Comparison of ENCODE assay signal across 14 mouse cellular contexts in genomic region chr2:17868145-17868544, GRCm38 (mm10).
DNase-seq lines count a peak whose midpoint lies in the region; ATAC-seq lines count a peak whose summit lies in the region.
"Had no signal": no experiment of that assay in that cellular context is flagged by ENCODE, and none has a peak within 500 bp of the region (broad histone marks: within the 10 kb centered on the region; RNA-seq: fewer than 3 reads in every experiment).

No protein-coding gene starts in this region.

- no peaks in the 10 kb centered on the region for H3K27me3 ChIP-seq in heart, embryonic 10.5 days (ENCODE audit: insufficient read depth, poor library complexity, severe bottlenecking)
- H3K27me3 ChIP-seq in limb, embryonic 12.5 days, result no peaks in the 10 kb centered on the region
- H3K27me3 ChIP-seq in neural tube, embryonic 15.5 days (replicated peaks), result no peaks in the 10 kb centered on the region
- H3K27me3 ChIP-seq: liver, embryonic 13.5 days had no signal

- peaks cover 18% of the 10 kb centered on the region for H3K4me1 ChIP-seq in heart, embryonic 10.5 days
- H3K4me1 ChIP-seq in limb, embryonic 12.5 days (replicated peaks), result peaks cover 22% of the 10 kb centered on the region
- peaks cover 8% of the 10 kb centered on the region for H3K4me1 ChIP-seq in neural tube, embryonic 15.5 days
- H3K4me1 ChIP-seq: liver, embryonic 13.5 days had no signal

- peak overlapping the region; percentile 29; the same call in 1 of the 2 replicates for H3K27ac ChIP-seq in heart, embryonic 10.5 days
- H3K27ac ChIP-seq in limb, embryonic 12.5 days, result no peak overlapping the region
- H3K27ac ChIP-seq in neural tube, embryonic 15.5 days (replicated peaks), result no peak overlapping the region
- H3K27ac ChIP-seq: liver, embryonic 13.5 days had no signal

- WGBS in heart, embryonic 10.5 days, result 17% methylated on average over 9 of the region's 9 CpGs
- WGBS in limb, embryonic 12.5 days, result 18% methylated on average over 9 of the region's 9 CpGs
- 23% methylated on average over 9 of the region's 9 CpGs for WGBS in neural tube, embryonic 15.5 days

- ATAC-seq in limb, embryonic 12.5 days (ENCODE audit: insufficient number of reproducible peaks, insufficient read depth, low FRiP score, low TSS enrichment, low read depth), result no peak
- ATAC-seq in cerebellum, adult (ENCODE audit: insufficient number of reproducible peaks, low FRiP score, low TSS enrichment), result no peak
- ATAC-seq in neural tube, embryonic 15.5 days (ENCODE audit: low FRiP score), result no peak
- ATAC-seq: activated CD4-positive, CD25-positive, alpha-beta regulatory T cell, adult 4 months; inflammation-experienced regulatory T-cells, adult 6 months; lung, postnatal 0 days had no signal

- no peak overlapping the region for H3K4me3 ChIP-seq in heart, embryonic 10.5 days
- no peak overlapping the region for H3K4me3 ChIP-seq in limb, embryonic 12.5 days (replicated peaks)
- no peak overlapping the region for H3K4me3 ChIP-seq in neural tube, embryonic 15.5 days (replicated peaks)
- H3K4me3 ChIP-seq: liver, embryonic 13.5 days had no signal

- DNase-seq in heart, embryonic 10.5 days (ENCODE audit: low spot score), result no peak
- no peak for DNase-seq in heart, postnatal 36 days
- peak; percentile 18 for DNase-seq in kidney, postnatal 10 days
- no peak for DNase-seq in kidney, postnatal 25 days
- peak; percentile 76 for DNase-seq in embryo, embryonic 10.5 days (ENCODE audit: low spot score)
- DNase-seq: cerebellum, adult 8-10 months; heart, postnatal 10 days; liver, embryonic 13.5 days had no signal

- H3K9me3 ChIP-seq in heart, embryonic 10.5 days, result no peaks in the 10 kb centered on the region
- H3K9me3 ChIP-seq in limb, embryonic 12.5 days, result no peaks in the 10 kb centered on the region
- H3K9me3 ChIP-seq in neural tube, embryonic 15.5 days (replicated peaks), result no peaks in the 10 kb centered on the region
- H3K9me3 ChIP-seq: liver, embryonic 13.5 days had no signal

- no peaks in the 10 kb centered on the region for H3K36me3 ChIP-seq in heart, embryonic 10.5 days
- H3K36me3 ChIP-seq in limb, embryonic 12.5 days, result no peaks in the 10 kb centered on the region
- no peaks in the 10 kb centered on the region for H3K36me3 ChIP-seq in neural tube, embryonic 15.5 days
- H3K36me3 ChIP-seq: liver, embryonic 13.5 days had no signal

- peak overlapping the region; percentile 13; the same call in 1 of the 2 replicates for H3K4me2 ChIP-seq in limb, embryonic 12.5 days
- no peak overlapping the region for H3K4me2 ChIP-seq in neural tube, embryonic 15.5 days
- H3K4me2 ChIP-seq: liver, embryonic 13.5 days had no signal

- intact Hi-C loops in heart, postnatal 36 days (cut with DNase I), result no loop called here

- H3K9ac ChIP-seq in limb, embryonic 12.5 days (replicated peaks), result no peak overlapping the region
- H3K9ac ChIP-seq in neural tube, embryonic 15.5 days (replicated peaks), result no peak overlapping the region
- H3K9ac ChIP-seq: liver, embryonic 13.5 days had no signal

Comparison
In these comparisons a context has a peak if more than half of its experiments do, and no peak if none do; other contexts are left out.
1. DNase-seq: peak in kidney, postnatal 10 days (single experiment) and embryo, embryonic 10.5 days (single experiment); none in heart, embryonic 10.5 days (single experiment), heart, postnatal 36 days (0 of 2) and kidney, postnatal 25 days (0 of 2).